ENCODE assay signal across 15 mouse cellular contexts in the genomic region with DNA sequence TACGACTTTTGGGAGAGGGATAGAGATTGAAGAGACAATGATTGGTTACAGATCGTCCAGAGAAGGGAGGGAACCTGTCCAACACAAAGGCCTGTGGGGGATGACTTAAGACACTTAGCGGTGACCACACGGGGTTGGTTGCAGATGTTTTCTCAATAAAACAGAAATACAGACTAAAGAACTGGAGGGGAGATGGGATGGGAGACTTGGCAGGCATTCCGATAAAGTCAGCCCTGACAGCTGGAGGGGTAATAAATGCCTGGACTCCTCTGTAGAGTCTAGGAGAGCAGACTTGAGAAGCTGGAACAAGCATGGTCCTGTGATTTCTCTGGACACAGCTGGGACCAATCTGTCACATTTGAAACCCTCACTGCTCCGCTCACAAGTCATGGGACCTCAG.
DNase-seq lines count a peak whose midpoint lies in the region; ATAC-seq and TF ChIP-seq lines count a peak whose summit lies in the region.
"Had no signal": no experiment of that assay in that cellular context is flagged by ENCODE, and none has a peak within 500 bp of the region (broad histone marks: within the 10 kb centered on the region; RNA-seq: fewer than 3 reads in every experiment).

No protein-coding gene starts in this region.

- H3K4me3 ChIP-seq in forebrain, embryonic 11.5 days (ENCODE audit: low read depth, low read length) = no peak overlapping the region
- H3K4me3 ChIP-seq in forebrain, embryonic 10.5 days = no peak overlapping the region
- H3K4me3 ChIP-seq in heart, embryonic 13.5 days = no peak overlapping the region
- H3K4me3 ChIP-seq in midbrain, postnatal 0 days (ENCODE audit: low read depth, low read length) = no peak overlapping the region
- H3K4me3 ChIP-seq: erythroblast, embryonic 14.5 days; hindbrain, embryonic 15.5 days; midbrain, embryonic 12.5 days; neural tube, embryonic 12.5 days had no signal

- H3K36me3 ChIP-seq in forebrain, embryonic 11.5 days (ENCODE audit: control insufficient read depth, insufficient read depth, low read length) = no peaks in the 10 kb centered on the region
- no peaks in the 10 kb centered on the region for H3K36me3 ChIP-seq in forebrain, embryonic 10.5 days (replicated peaks)
- H3K36me3 ChIP-seq in heart, embryonic 13.5 days = no peaks in the 10 kb centered on the region
- no peaks in the 10 kb centered on the region for H3K36me3 ChIP-seq in midbrain, postnatal 0 days (ENCODE audit: insufficient read depth, low read length)
- H3K36me3 ChIP-seq: hindbrain, embryonic 15.5 days; midbrain, embryonic 12.5 days; neural tube, embryonic 12.5 days had no signal

- peak; percentile 26 for DNase-seq in forebrain, embryonic 11.5 days (ENCODE audit: low spot score)
- DNase-seq in forebrain, embryonic 10.5 days (ENCODE audit: extremely low spot score, low spot score) = no peak
- DNase-seq in kidney, postnatal 14 days = peak; percentile 47
- DNase-seq in kidney, postnatal 36 days = no peak
- peak; percentile 79 for DNase-seq in skeletal muscle tissue, adult 2 months (ENCODE audit: low read depth, low spot score)
- no peak for DNase-seq in midbrain, postnatal 0 days (ENCODE audit: low spot score)
- no peak for DNase-seq in adrenal gland, postnatal 36 days
- DNase-seq: cerebellum, postnatal 25 days; retina, postnatal 1 day had no signal

- H3K4me1 ChIP-seq in forebrain, embryonic 11.5 days (replicated peaks; ENCODE audit: control insufficient read depth, insufficient read depth, low read length) = peaks cover 9% of the 10 kb centered on the region
- H3K4me1 ChIP-seq in forebrain, embryonic 10.5 days = peaks cover 38% of the 10 kb centered on the region
- peaks cover 47% of the 10 kb centered on the region for H3K4me1 ChIP-seq in heart, embryonic 13.5 days
- no peaks in the 10 kb centered on the region; the same call in 1 of the 2 replicates for H3K4me1 ChIP-seq in midbrain, postnatal 0 days (ENCODE audit: insufficient read depth, low read length)

- TF ChIP-seq CTCF in midbrain, postnatal 0 days (IDR thresholded peaks at IDR 0.05) = no peak

- H3K27ac ChIP-seq in forebrain, embryonic 11.5 days (ENCODE audit: low read depth, low read length) = no peak overlapping the region
- no peak overlapping the region for H3K27ac ChIP-seq in forebrain, embryonic 10.5 days
- H3K27ac ChIP-seq in heart, embryonic 13.5 days (replicated peaks) = peak overlapping the region; percentile 86
- H3K27ac ChIP-seq in midbrain, postnatal 0 days (ENCODE audit: low read depth, low read length) = no peak overlapping the region
- H3K27ac ChIP-seq: hindbrain, embryonic 15.5 days; liver, embryonic 14.5 days; midbrain, embryonic 12.5 days; neural tube, embryonic 12.5 days had no signal

- ATAC-seq in forebrain, embryonic 11.5 days (replicated peaks; ENCODE audit: low FRiP score) = no peak
- ATAC-seq in heart, embryonic 13.5 days (ENCODE audit: extremely low read depth, insufficient number of reproducible peaks, low FRiP score, low TSS enrichment) = no peak
- no peak for ATAC-seq in midbrain, postnatal 0 days (ENCODE audit: low FRiP score)

- H3K4me2 ChIP-seq in forebrain, embryonic 11.5 days (ENCODE audit: low read depth, low read length, severe bottlenecking) = no peak overlapping the region
- no peak overlapping the region for H3K4me2 ChIP-seq in heart, embryonic 13.5 days
- no peak overlapping the region for H3K4me2 ChIP-seq in midbrain, postnatal 0 days (ENCODE audit: low read depth, low read length, poor library complexity, severe bottlenecking)
- H3K4me2 ChIP-seq: hindbrain, embryonic 15.5 days; midbrain, embryonic 12.5 days; neural tube, embryonic 12.5 days had no signal

- H3K9me3 ChIP-seq in forebrain, embryonic 11.5 days (ENCODE audit: control insufficient read depth, low read length) = no peaks in the 10 kb centered on the region
- no peaks in the 10 kb centered on the region for H3K9me3 ChIP-seq in forebrain, embryonic 10.5 days
- no peaks in the 10 kb centered on the region for H3K9me3 ChIP-seq in heart, embryonic 13.5 days
- H3K9me3 ChIP-seq in midbrain, postnatal 0 days (ENCODE audit: low read length) = no peaks in the 10 kb centered on the region
- H3K9me3 ChIP-seq: hindbrain, embryonic 15.5 days; midbrain, embryonic 12.5 days; neural tube, embryonic 12.5 days had no signal

- 85% methylated on average over 6 of the region's 6 CpGs for WGBS in forebrain, embryonic 11.5 days
- 85% methylated on average over 6 of the region's 6 CpGs for WGBS in forebrain, embryonic 10.5 days
- WGBS in heart, embryonic 13.5 days = 72% methylated on average over 6 of the region's 6 CpGs
- WGBS in midbrain, postnatal 0 days = 89% methylated on average over 6 of the region's 6 CpGs

- H3K27me3 ChIP-seq in forebrain, embryonic 11.5 days (ENCODE audit: control insufficient read depth, insufficient read depth, low read length) = no peaks in the 10 kb centered on the region
- H3K27me3 ChIP-seq in forebrain, embryonic 10.5 days (ENCODE audit: poor library complexity, severe bottlenecking) = no peaks in the 10 kb centered on the region
- H3K27me3 ChIP-seq in heart, embryonic 13.5 days (replicated peaks) = no peaks in the 10 kb centered on the region
- no peaks in the 10 kb centered on the region for H3K27me3 ChIP-seq in midbrain, postnatal 0 days (ENCODE audit: insufficient read depth, low read length)
- H3K27me3 ChIP-seq: hindbrain, embryonic 15.5 days; midbrain, embryonic 12.5 days; neural tube, embryonic 12.5 days had no signal

- no peak overlapping the region for H3K9ac ChIP-seq in forebrain, embryonic 11.5 days (ENCODE audit: low read length)
- H3K9ac ChIP-seq in heart, embryonic 13.5 days = no peak overlapping the region
- H3K9ac ChIP-seq in midbrain, postnatal 0 days (replicated peaks; ENCODE audit: low read length, poor library complexity, severe bottlenecking) = no peak overlapping the region
- H3K9ac ChIP-seq: hindbrain, embryonic 15.5 days; liver, embryonic 14.5 days; midbrain, embryonic 12.5 days; neural tube, embryonic 12.5 days had no signal

Comparison
In these comparisons a context has a peak if more than half of its experiments do, and no peak if none do; other contexts are left out.
1. DNase-seq: peak in forebrain, embryonic 11.5 days (single experiment), kidney, postnatal 14 days (single experiment) and skeletal muscle tissue, adult 2 months (single experiment); none in forebrain, embryonic 10.5 days (single experiment), kidney, postnatal 36 days (0 of 2), midbrain, postnatal 0 days (single experiment) and adrenal gland, postnatal 36 days (0 of 2).